Mouse (Mus musculus): ENCODE results near the gene Rfxank.

GRCm38 (mm10) chr8:70178231-70178630 is 39.3 kb upstream of the Rfxank start:
- peak; percentile 14; the same call in 1 of the 2 replicates for TF ChIP-seq CTCF (conservative IDR thresholded peaks at IDR 0.05; ENCODE audit: low read length)
- no peak for TF ChIP-seq NANOG (IDR thresholded peaks at IDR 0.05; ENCODE audit: borderline replicate concordance, low read length)
